Mouse (Mus musculus): ENCODE data around the gene Foxp2. TPM values are rescaled to one million over a fixed set of nuclear protein-coding genes. Genes with fewer than 3 reads are reported as not detected.

Gene Foxp2
- polyA plus RNA-seq, 1 experiment, result 0.32 TPM

- no peak overlapping the region for H3K4me3 ChIP-seq (ENCODE audit: insufficient read depth, low read length)
- no peak overlapping the region for H3K27ac ChIP-seq (ENCODE audit: insufficient read depth, low read depth, low read length)
- TF ChIP-seq POLR2A (IDR thresholded peaks at IDR 0.05; ENCODE audit: borderline replicate concordance, low read depth, low read length) (no peak), CTCF (IDR thresholded peaks at IDR 0.05; ENCODE audit: low read depth, low read length) (no peak)
- no peaks in the 10 kb centered on the region for H3K4me1 ChIP-seq (ENCODE audit: control insufficient read depth, insufficient read depth, low read length)
Observed at GRCm38 (mm10) chr6:15192877-15193276, 291.7 kb downstream of the Foxp2 start.

- Histone ChIP-seq H3K27ac (ENCODE audit: insufficient read depth, low read depth, low read length) (no peak overlapping the region), H3K4me1 (ENCODE audit: control insufficient read depth, insufficient read depth, low read length) (no peaks in the 10 kb centered on the region), H3K4me3 (ENCODE audit: insufficient read depth, low read length) (no peak overlapping the region)
- no peak for TF ChIP-seq POLR2A (IDR thresholded peaks at IDR 0.05; ENCODE audit: borderline replicate concordance, low read depth, low read length)
- TF ChIP-seq CTCF (IDR thresholded peaks at IDR 0.05; ENCODE audit: low read depth, low read length), result no peak
Observed at GRCm38 (mm10) chr6:15242176-15242942, 341.2 kb downstream of the Foxp2 start.

- Histone ChIP-seq H3K4me3 (ENCODE audit: insufficient read depth, low read length) (no peak overlapping the region), H3K27ac (ENCODE audit: insufficient read depth, low read depth, low read length) (no peak overlapping the region), H3K4me1 (ENCODE audit: control insufficient read depth, insufficient read depth, low read length) (no peaks in the 10 kb centered on the region)
- TF ChIP-seq CTCF (IDR thresholded peaks at IDR 0.05; ENCODE audit: low read depth, low read length) (no peak), POLR2A (IDR thresholded peaks at IDR 0.05; ENCODE audit: borderline replicate concordance, low read depth, low read length) (no peak)
Observed at GRCm38 (mm10) chr6:15257393-15257792, 356.2 kb downstream of the Foxp2 start.

GRCm38 (mm10) chr6:15257893-15258292, 356.7 kb downstream of the Foxp2 start:
- H3K27ac ChIP-seq (ENCODE audit: insufficient read depth, low read depth, low read length), result no peak overlapping the region
- H3K4me3 ChIP-seq (ENCODE audit: insufficient read depth, low read length), result no peak overlapping the region
- no peak for TF ChIP-seq POLR2A (IDR thresholded peaks at IDR 0.05; ENCODE audit: borderline replicate concordance, low read depth, low read length)
- no peak for TF ChIP-seq CTCF (IDR thresholded peaks at IDR 0.05; ENCODE audit: low read depth, low read length)
- H3K4me1 ChIP-seq (ENCODE audit: control insufficient read depth, insufficient read depth, low read length), result no peaks in the 10 kb centered on the region

GRCm38 (mm10) chr6:15268136-15268535, 367.0 kb downstream of the Foxp2 start:
- Histone ChIP-seq H3K27ac (ENCODE audit: insufficient read depth, low read depth, low read length) (no peak overlapping the region), H3K4me3 (ENCODE audit: insufficient read depth, low read length) (no peak overlapping the region)
- TF ChIP-seq POLR2A (IDR thresholded peaks at IDR 0.05; ENCODE audit: borderline replicate concordance, low read depth, low read length), result no peak
- TF ChIP-seq CTCF (IDR thresholded peaks at IDR 0.05; ENCODE audit: low read depth, low read length), result no peak

GRCm38 (mm10) chr6:15285213-15285612, 384.1 kb downstream of the Foxp2 start:
- Histone ChIP-seq H3K4me1 (ENCODE audit: control insufficient read depth, insufficient read depth, low read length) (no peaks in the 10 kb centered on the region), H3K4me3 (ENCODE audit: insufficient read depth, low read length) (no peak overlapping the region), H3K27ac (ENCODE audit: insufficient read depth, low read depth, low read length) (no peak overlapping the region)
- TF ChIP-seq POLR2A (IDR thresholded peaks at IDR 0.05; ENCODE audit: borderline replicate concordance, low read depth, low read length) (no peak), CTCF (IDR thresholded peaks at IDR 0.05; ENCODE audit: low read depth, low read length) (no peak)

More at GRCm38 (mm10) chr6:15268136-15268535, 367.0 kb downstream of the Foxp2 start:
- no peaks in the 10 kb centered on the region for H3K4me1 ChIP-seq (ENCODE audit: control insufficient read depth, insufficient read depth, low read length)

GRCm38 (mm10) chr6:15294081-15294480, 392.9 kb downstream of the Foxp2 start:
- no peak for TF ChIP-seq CTCF (IDR thresholded peaks at IDR 0.05; ENCODE audit: low read depth, low read length)
- TF ChIP-seq POLR2A (IDR thresholded peaks at IDR 0.05; ENCODE audit: borderline replicate concordance, low read depth, low read length), result no peak
- H3K4me1 ChIP-seq (ENCODE audit: control insufficient read depth, insufficient read depth, low read length), result no peaks in the 10 kb centered on the region
- H3K27ac ChIP-seq (ENCODE audit: insufficient read depth, low read depth, low read length), result no peak overlapping the region
- H3K4me3 ChIP-seq (ENCODE audit: insufficient read depth, low read length), result no peak overlapping the region

GRCm38 (mm10) chr6:15299279-15299678, 398.1 kb downstream of the Foxp2 start:
- Histone ChIP-seq H3K4me1 (ENCODE audit: control insufficient read depth, insufficient read depth, low read length) (no peaks in the 10 kb centered on the region), H3K27ac (ENCODE audit: insufficient read depth, low read depth, low read length) (no peak overlapping the region), H3K4me3 (ENCODE audit: insufficient read depth, low read length) (no peak overlapping the region)
- TF ChIP-seq POLR2A (IDR thresholded peaks at IDR 0.05; ENCODE audit: borderline replicate concordance, low read depth, low read length) (no peak), CTCF (IDR thresholded peaks at IDR 0.05; ENCODE audit: low read depth, low read length) (no peak)

- no peak for TF ChIP-seq CTCF (IDR thresholded peaks at IDR 0.05; ENCODE audit: low read depth, low read length)
- TF ChIP-seq POLR2A (IDR thresholded peaks at IDR 0.05; ENCODE audit: borderline replicate concordance, low read depth, low read length), result no peak
- H3K27ac ChIP-seq (ENCODE audit: insufficient read depth, low read depth, low read length), result no peak overlapping the region
Observed at GRCm38 (mm10) chr6:15310671-15311070, 409.5 kb downstream of the Foxp2 start.

GRCm38 (mm10) chr6:15316948-15317347, 415.8 kb downstream of the Foxp2 start:
- TF ChIP-seq POLR2A (IDR thresholded peaks at IDR 0.05; ENCODE audit: borderline replicate concordance, low read depth, low read length) (no peak), CTCF (IDR thresholded peaks at IDR 0.05; ENCODE audit: low read depth, low read length) (no peak)
- no peaks in the 10 kb centered on the region for H3K4me1 ChIP-seq (ENCODE audit: control insufficient read depth, insufficient read depth, low read length)
- H3K27ac ChIP-seq (ENCODE audit: insufficient read depth, low read depth, low read length), result no peak overlapping the region
- H3K4me3 ChIP-seq (ENCODE audit: insufficient read depth, low read length), result no peak overlapping the region

More at GRCm38 (mm10) chr6:15310671-15311070, 409.5 kb downstream of the Foxp2 start:
- Histone ChIP-seq H3K4me3 (ENCODE audit: insufficient read depth, low read length) (no peak overlapping the region), H3K4me1 (ENCODE audit: control insufficient read depth, insufficient read depth, low read length) (no peaks in the 10 kb centered on the region)
